Mouse (Mus musculus): ENCODE measurements around the gene Ank3. TPM values are rescaled to one million over a fixed set of nuclear protein-coding genes. Genes with fewer than 3 reads are reported as not detected.

Gene Ank3
- total RNA-seq, 2 experiments from 2014 or later, result not detected

DNA sequence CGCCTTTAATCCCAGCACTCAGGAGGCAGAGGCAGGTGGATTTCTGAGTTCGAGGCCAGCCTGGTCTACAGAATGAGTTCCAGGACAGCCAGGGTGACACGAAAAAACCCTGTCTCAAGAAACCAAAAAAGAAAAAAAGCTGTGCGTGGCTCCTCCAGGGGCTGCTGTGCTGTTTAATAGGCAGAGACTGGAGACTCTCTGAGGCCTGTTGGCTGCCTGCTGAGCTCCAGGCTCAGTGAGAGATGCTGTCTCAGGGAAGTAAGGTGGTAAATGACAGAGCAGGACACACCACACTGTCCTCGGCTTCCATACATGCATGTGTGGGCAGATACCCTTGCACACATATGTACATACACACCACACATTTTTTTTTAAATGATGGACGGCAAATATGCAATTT, 206.0 kb downstream of the Ank3 start:
- no peak for ATAC-seq (ENCODE audit: poor library complexity, severe bottlenecking)

DNA sequence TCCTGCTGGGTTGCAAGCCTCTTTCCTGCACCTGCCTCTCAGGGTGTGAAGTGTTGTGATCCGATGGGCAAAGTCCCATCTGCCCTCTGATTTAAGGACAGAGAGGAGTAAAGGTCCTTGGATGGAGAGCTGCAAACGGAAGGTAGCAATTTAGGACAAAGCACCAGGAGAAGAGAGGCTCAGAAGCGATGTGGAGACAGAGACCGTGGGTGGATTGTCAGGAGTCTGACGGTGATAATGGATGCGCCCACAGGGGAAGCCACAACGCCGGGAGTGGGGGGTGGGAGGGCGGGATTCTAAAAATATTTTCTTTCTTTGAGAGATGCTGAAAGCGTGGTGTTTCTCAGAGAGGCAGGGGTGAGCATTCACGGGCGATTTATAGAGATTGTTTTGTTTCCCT, 206.6 kb downstream of the Ank3 start:
- no peak for ATAC-seq (ENCODE audit: poor library complexity, severe bottlenecking)

DNA sequence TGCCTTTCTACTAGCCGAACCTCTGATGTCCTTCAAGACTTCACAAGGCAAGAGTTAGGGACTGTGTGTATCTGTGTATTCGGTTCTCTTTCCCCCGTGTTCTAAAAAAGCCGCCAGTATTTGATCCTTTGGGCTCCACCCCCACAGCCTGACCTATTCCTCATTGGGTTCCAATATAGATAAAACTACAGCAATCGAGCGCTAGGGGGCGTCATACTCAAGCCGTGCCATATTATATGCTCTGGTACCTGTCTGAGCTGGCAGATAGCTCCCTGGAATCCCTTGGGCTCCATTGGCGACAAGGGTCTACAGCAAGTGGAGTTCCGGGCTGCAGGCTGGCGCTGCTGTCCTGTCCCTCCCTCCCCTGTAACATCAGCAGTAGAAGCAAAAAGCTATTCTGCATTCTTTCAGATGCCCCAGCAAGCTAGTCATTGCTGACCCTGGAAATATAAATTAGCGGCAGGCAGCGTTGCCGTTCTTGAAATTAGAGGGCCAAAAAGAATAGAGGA, 209.1 kb downstream of the Ank3 start:
- no peak for ATAC-seq (ENCODE audit: poor library complexity, severe bottlenecking)

DNA sequence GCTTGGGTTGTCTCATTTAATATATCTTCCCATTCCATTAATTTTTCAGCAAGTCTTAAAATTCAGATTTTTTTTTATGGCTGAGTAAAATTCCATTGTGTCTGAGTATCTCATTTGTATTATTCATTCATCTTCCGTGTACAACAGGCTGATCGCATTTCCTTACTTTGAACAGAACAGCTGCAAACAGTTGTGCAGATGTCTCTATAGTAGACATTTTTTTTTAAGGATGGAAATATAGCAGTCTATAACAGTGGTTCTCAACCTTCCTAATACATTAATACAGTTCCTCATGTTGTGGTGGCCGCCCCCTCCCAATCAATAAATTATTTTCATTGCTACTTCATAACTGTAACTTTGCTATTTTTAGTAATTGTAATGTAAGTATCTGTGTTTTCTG, 212.7 kb downstream of the Ank3 start:
- no peak for ATAC-seq (ENCODE audit: poor library complexity, severe bottlenecking)

DNA sequence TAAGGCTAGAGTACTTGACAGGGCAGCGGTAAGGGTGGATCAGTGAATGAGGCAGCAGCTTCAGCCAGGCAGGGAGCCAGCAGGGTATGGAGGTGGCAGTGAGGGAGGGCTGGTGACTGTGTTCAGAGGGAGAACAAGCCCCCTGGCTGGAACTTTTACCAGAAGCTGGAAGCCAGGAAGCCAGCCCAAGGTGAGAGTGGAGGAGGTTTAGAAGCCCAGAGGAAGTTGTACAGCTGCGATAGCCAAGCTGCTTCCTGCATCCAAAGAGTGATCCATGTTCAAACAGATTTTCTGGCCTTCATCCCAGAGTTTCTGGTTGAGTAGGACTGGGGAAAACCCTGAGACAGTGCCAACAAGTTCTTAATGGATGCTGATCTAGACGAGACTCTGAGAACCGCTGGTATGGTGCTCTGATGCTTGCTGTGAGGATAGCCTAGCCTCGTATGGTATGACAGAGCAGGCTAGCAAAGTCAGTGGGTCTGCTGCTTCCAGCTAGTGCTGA, 213.3 kb downstream of the Ank3 start:
- ATAC-seq (ENCODE audit: poor library complexity, severe bottlenecking), result no peak

DNA sequence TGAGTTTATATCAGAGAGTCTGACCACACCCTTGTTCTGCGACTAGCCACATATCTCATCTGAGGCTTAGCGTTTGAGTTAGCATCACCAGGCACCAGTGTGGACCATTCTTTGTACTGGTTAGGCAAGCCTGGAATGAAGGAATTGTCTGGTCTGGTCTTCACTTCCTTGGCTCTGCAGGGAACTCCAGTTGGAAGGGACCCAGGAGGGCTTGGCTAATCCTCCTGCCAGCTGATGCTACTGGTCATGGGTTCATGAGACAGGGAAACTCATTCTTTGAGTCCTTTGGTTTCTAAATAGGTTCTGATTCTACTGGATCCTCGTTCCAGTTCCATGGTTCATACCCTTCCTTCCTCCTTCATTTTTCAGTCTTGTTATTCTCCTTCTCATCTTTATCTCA, 218.4 kb downstream of the Ank3 start:
- no peak for ATAC-seq (ENCODE audit: poor library complexity, severe bottlenecking)

DNA sequence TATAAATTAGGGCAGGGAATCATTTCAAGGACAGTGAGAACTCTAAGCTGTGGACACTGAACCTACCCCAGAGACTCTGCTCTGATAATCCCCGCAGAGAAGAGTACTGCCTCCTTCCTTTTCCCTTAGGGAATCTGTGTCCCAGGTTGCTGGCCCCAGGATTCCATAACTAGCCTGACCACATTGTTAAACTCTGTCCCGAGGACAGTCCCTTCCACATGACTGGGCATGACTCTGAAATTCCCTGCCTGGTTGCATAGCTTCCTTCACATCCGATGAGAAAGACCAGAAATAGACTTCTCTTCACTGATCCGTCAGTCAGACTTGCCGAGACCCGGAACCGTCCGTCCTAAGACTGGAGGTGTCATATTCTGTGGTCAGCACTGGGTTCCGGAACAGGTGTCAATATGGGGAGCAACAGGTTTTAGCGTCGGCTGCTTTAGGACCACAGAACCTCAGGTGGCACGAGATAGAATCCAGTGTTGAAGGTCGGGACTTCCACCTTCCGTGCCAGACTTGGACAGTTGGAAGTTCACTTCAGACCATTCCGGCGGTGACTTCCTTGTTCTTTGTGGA, 219.1 kb downstream of the Ank3 start:
- ATAC-seq (ENCODE audit: poor library complexity, severe bottlenecking), result no peak

DNA sequence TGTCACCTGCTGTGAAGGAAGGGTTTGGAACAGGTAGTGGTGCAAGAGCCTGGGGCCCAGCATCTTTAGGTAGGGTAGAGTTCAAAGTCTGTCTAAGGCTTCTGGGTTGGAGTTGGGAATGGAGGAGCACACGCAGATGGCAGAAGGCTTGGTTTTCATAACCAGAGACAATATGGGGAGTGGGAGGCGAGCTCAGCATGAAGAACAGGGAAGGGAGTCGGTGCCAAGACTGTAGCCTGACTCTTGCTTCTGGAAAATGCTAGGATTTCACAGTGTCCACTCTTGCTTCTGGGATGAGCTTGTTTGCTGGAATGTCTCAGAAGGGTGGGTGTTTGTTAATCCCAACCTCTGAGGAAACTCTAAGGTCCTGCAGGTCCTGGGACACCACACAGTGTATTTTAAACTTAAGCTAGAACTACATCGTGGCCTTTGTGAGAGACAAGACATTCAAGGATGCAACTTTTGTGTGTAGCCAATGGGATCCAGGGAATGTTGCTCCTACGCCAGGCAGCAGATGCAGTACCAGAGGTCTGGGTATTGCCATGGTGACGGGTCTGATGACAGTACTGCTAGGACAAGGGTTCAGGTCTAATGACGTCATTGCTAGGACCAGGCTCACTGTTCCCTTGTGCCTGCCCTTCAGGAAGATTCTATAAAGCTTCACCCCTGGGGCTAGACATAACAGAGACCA, 222.3 kb downstream of the Ank3 start:
- no peak for ATAC-seq (ENCODE audit: poor library complexity, severe bottlenecking)

DNA sequence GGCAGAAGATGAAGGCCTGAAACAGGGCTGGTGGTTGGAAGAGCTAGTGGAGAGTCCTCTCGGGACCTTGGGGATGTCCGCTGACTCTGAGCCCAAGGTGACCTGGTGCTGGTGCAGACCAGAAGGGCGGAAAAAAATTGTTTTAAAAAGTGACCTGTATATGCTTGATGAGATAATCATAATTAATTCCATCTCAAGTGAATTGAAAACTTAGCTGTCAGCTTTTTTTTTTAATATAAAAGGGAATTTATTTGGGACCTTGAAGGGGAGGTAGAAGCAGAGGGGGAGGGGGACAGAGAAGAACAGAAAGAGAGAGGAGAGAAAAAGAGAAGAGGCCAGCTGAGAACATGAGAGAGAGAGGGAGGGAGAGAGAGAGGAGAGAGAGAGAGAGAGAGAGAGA, 229.2 kb downstream of the Ank3 start:
- no peak for ATAC-seq (ENCODE audit: poor library complexity, severe bottlenecking)

DNA sequence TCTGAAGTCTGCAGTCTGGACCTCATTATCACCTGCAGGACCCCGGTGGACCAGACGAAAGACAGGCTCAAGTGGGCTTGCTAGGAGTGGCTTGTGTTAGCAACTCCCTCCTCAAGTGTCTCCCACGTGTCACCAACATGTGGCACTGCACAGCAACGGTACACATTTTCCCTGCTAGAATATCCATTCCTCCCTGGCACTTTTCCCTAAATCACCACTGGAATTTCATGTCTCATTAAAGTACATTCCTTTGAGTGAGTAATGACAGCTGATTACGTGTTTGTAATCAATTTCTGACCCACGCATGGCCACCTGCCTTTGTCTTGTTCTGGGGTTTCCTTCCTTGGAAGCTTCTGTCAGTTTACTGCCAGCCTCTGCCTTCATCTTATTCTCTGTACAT, 230.2 kb downstream of the Ank3 start:
- no peak for ATAC-seq (ENCODE audit: poor library complexity, severe bottlenecking)

DNA sequence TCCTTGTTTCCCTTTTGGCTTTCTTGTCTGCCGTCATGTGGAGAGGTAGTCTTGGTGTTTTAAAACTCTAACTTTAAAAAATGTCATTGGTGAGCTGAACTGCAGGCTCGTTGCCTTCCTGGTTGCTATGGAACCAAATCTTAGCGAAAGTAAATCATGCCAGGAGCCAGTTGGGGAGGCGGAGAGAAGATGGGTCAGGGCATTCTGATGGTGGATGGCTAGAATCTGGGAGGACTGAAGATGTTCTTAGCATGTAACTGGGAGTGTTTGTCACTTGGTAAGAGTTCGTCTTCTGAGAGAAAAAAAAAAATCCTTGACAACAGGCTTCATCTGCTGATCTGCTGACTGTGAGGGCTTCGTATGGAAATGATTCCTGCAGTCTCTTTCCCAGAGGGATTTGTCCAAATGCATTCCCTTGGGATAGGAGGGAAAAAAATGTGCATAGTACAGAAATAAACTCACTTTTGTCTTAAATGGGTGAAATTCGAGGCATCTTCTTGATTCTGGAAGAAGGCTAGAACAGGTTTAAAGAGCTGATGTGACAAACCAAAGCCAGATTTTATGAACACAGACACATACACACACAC, 232.3 kb downstream of the Ank3 start:
- no peak for ATAC-seq (ENCODE audit: poor library complexity, severe bottlenecking)

DNA sequence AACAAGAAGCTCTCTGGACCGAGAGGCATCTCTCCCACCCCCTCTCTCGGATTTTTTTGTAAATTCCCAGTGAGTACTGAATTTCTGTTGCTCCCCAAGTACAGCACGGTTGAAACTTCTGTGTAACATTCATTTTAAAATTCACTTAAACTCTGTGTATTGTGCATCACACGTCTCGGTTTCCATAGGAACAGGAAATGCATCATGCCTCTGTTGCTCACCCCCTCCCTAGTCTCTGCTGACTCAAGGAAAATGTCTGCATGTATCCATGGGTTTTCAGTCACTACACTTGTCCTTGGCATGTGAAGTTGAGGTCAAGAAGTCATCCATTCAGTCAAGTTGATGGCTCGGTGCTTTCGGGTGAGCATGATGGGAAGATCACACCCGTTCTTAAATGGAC, 234.3 kb downstream of the Ank3 start:
- ATAC-seq (ENCODE audit: poor library complexity, severe bottlenecking), result no peak

DNA sequence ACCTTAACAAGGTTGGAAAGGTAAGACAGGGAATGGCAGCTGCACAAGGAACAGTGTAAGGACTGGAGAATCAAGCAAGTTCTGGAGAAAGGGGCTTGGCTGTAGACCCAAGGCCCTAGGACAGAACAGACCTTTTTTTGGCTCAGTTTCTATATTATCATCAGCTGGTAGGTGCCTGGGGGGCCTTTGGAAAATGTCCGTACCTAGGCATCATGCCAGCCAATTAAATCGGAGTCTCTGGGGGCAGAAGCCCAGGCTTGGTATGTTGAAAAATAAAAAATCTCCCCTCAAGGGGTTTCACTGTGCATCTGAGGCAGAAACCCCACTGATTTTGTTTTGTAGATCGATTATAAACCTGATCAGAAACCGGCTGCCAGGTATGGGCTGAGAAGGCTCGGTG, 236.3 kb downstream of the Ank3 start:
- ATAC-seq (ENCODE audit: poor library complexity, severe bottlenecking), result no peak

DNA sequence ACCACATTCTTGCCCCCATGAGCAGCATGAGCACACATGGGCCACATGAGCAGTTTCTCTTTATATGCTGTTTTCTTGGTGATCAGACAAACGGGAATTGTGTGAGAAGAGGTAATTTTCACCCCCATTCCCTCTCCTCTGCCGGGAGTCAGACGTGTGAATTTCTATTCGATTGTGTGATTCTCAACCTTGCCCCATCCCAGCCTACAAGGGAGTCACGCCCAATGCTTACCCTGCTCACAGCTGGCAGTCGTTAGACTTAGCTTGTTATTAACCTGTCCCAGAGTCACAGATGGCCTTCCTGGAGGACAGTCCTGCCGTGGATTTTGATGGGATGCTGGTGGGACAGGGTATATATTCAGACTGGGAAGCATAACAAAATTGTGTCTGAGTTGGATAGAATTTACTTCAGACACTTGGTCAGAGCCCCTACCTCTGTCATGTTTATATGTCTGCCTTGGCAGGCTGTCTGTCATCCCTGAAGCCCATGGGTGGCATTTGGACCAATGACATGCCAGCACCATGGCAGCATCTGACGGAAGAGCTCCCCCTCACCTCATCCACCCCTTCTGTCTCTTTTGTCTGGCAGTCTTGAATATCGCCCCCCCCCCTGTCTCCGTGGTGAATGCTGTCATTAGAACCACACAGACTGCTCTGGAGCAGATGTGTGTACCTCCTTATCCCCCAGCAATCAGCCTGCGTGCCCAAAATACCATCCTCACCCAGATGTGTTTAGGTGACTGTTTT, 237.5 kb downstream of the Ank3 start:
- ATAC-seq (ENCODE audit: poor library complexity, severe bottlenecking), result no peak

DNA sequence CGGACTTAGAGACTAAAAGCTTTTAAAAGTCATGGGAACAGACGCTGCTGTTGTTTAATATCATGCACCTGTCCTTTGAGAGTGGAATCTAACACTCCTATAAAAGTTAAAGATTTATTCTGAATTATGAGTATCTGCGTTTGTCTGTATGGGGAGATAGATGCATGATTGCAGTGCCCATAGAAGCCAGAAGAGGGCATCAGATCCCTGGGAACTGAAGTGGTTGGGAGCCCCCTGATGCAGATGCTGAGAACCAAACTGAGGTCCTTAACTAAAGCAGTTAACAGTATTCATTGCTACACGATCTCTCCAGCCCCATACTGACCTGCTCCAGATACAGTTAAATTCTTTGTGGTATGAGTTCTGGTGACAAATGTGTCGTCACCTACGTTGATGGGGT, 240.6 kb downstream of the Ank3 start:
- no peak for ATAC-seq (ENCODE audit: poor library complexity, severe bottlenecking)

DNA sequence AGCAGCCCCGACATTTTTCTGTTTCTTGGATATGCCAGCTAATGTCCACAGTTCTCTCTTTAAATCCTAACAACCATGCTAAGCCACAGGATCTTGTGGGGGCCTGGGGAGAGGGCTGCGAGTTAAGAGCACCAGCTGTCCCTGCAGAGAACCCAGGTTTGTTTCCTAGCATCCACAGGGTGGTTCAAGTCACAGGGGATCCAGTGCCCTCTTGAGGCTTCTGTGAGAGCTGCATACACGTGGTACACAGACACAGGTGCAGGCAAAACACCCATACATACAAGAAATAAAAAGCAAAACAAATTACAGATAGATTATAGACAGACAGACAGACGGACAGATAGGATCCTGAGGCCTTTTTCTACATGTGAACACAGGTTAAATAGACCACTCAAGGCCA, 242.0 kb downstream of the Ank3 start:
- no peak for ATAC-seq (ENCODE audit: poor library complexity, severe bottlenecking)

DNA sequence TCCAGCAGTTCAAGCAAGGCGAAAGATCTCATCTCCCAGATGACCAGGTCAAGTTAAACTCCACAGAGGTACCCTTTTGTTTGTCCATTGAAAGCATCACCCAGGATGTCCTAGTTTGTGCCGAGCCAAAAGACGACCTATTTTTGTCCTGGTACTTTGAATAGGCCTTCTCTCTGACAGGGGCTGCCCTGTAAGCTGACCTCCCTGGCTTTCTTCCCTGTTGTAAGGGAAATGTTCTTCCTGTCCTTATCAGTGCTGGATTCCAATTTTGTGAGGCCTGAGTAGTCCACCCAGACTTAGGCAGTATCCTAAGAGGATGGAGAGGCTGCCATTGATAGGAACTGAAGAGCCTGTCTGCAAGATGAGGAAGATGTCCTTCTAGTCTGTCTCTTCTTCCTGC, 244.9 kb downstream of the Ank3 start:
- ATAC-seq (ENCODE audit: poor library complexity, severe bottlenecking), result no peak

DNA sequence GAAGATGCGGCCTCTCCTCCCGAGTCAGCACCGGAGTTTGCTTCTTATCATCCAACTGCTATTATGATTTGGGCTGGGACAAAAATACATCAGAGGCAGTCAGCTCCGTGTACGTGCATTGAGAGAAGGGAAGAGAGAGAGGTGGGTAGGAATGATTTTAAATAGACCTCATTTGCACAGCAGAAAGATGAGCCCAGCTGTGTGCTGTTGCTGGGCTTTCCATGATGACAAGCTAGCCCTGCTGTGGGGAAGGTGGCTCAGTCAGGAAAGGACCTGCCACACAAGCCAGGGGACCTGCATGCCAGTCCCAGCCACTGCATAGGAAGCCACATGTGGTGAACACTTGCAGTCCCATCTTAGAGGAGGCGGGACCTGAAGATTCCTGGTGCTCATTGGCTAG, 245.4 kb downstream of the Ank3 start:
- no peak for ATAC-seq (ENCODE audit: poor library complexity, severe bottlenecking)

DNA sequence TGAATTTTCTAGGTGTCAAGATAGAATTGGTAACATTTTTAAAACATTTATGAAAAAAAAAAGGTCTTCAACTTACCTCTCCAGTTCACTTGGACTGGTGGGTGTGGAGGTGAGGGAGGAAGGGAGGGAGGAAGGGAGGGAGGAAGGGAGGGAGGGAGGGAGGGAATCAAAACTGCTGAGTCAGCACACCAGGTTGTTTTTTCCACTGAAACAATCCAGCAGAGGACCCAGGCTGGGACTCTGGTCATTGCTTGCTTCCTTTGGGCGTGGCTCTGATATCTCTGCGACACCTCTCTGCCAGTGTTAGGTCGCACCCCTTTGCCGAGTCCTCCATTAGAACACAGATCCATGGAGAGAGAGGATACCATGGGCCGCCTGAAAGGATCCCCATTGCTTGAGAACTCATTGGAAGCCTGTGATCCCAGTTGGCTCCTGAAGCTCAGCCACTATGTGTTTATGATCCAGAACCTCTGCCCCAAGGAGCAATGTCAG, 246.8 kb downstream of the Ank3 start:
- no peak for ATAC-seq (ENCODE audit: poor library complexity, severe bottlenecking)

DNA sequence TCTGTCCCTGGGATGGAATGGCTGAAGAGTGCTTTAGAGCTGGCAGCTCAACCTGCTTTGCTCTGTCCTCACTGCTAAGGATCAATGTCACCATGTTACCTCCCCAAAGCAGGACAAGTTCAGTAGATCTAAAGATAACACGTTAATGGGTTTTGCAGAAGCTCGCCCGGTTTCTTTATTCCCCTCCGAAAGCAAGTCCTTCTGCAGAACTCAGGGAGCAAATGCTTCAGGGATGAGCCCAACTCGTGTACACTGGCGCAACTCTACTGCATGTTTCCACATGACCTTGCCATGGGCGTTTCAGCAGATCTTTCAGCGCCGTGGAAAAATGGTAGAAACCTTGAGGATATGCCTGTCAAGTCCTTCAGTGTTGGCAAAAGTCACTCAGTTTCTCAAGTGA, 247.4 kb downstream of the Ank3 start:
- ATAC-seq (ENCODE audit: poor library complexity, severe bottlenecking), result no peak

DNA sequence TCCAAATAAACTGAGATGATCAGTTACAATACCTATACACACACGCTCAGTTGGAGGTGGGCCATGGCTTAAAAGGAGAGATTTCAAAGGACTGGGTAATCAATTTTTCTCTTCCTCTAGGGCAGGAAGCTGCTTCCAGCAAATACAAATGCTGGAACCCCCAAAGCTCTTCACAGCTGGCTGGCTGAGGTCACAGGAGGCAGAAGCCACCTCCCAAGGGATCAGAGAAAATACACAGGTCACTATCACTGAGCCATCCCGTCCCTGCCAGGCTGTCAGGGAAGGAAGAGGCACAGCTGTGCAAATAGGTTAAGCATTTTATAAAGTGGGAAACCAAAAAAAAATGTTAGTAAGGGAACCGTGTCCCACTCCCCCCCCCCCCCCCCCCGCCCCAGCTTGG, 251.5 kb downstream of the Ank3 start:
- ATAC-seq (ENCODE audit: poor library complexity, severe bottlenecking), result no peak
